Mouse (Mus musculus): ENCODE measurements around the gene Epha4. TPM values are rescaled to one million over a fixed set of nuclear protein-coding genes. Genes with fewer than 3 reads are reported as not detected.

Gene Epha4
- polyA plus RNA-seq, 1 experiment: not detected

DNA sequence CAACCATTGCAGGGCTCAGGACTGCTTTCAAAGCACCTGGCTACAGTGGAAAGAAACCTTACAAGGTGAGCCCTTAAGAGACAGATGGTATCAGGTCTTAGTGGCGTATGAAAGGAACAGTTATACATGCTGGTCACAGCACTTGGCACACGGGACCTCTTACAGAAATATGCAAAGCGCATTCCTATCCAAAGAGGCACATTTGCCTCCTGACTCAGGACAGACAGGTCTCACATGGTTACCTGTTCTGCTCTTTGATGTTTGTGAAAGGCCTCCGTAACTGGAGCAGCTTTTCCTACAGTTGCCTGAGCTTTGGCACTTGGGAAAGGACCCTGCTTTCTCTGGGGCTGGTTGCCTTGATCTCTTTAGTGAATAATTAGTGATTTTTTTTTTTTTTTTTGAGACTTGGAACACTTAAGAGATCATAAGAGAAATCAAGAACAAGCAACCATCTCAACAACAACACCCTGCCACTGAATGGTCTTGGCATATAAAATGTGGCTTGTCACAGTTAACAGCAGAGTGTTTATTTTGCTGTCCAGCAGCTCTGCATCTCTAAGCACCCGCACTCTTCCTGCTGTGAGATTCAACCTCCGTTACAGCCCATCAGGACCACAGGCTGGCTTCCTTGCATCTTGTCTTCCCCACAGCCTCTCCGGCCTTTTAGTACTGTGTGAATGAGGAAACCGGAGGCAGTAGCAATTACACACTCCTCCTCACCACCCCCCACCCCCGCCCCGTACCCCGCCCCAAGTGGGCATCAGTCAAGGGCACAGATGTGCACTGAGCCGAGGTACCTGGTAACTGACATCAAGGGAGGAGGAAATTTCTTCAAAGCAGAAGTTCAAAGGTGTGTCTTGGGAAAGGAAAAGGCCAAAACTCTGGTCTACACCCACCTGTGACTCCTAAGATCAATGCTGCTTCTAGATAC, 41.2 kb downstream of the Epha4 start:
- Histone ChIP-seq H3K4me1 (ENCODE audit: control insufficient read depth, insufficient read depth, low read length) (peaks cover 3% of the 10 kb centered on the region; the same call in 1 of the 2 replicates), H3K27ac (ENCODE audit: insufficient read depth, low read depth, low read length) (no peak overlapping the region), H3K4me3 (ENCODE audit: insufficient read depth, low read depth, low read length) (no peak overlapping the region)
- no peak for TF ChIP-seq POLR2A (IDR thresholded peaks at IDR 0.05; ENCODE audit: insufficient read depth, low read depth, low read length)
- TF ChIP-seq CTCF (IDR thresholded peaks at IDR 0.05; ENCODE audit: insufficient read depth, low read depth, low read length): no peak
- 59% methylated on average over 12 of the region's 12 CpGs for WGBS

DNA sequence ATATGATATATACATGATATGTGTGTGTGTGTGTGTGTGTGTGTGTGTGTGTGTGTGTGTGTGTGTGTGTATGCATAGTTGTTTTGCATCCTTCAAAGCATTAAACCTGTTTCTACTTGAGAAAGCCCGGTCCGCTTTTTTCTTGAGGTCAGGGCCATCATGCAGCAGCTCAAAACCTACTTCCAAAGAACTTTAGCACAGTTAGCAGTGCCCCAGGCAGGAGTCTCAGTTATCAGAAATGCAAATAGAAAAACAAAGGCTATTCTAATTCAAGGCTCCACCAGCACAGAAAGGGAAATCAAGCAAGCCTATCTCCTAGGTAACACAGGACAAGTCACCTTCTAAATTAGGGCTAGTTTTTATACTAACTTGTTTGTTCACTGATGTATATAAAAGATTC, 42.3 kb downstream of the Epha4 start:
- no peak overlapping the region for H3K27ac ChIP-seq (ENCODE audit: insufficient read depth, low read depth, low read length)
- no peak overlapping the region for H3K4me3 ChIP-seq (ENCODE audit: insufficient read depth, low read depth, low read length)
- TF ChIP-seq POLR2A (IDR thresholded peaks at IDR 0.05; ENCODE audit: insufficient read depth, low read depth, low read length): no peak
- TF ChIP-seq CTCF (IDR thresholded peaks at IDR 0.05; ENCODE audit: insufficient read depth, low read depth, low read length): no peak
- H3K4me1 ChIP-seq (ENCODE audit: control insufficient read depth, insufficient read depth, low read length): peaks cover 3% of the 10 kb centered on the region; the same call in 1 of the 2 replicates
- WGBS: 80% methylated on average over 2 of the region's 2 CpGs

DNA sequence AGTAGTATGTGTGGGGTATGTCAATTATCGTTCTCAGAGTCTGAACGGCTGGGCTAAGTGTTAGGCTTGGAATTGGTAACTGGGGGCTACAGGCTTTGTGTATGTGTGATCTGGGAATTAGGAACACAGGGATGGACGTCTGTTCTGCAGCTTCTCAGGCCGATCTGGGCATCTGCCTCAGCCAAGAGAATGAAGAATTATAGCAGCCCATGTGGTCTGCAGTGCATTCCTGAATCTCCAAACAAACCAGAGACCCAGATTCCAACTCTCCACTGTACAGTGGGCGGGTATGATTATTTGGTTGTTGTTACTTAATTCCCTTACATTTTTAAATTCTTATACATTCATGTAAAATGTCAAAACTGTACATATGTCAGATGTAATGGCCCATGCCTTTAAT, 43.4 kb downstream of the Epha4 start:
- H3K4me3 ChIP-seq (ENCODE audit: insufficient read depth, low read depth, low read length): no peak overlapping the region
- H3K4me1 ChIP-seq (ENCODE audit: control insufficient read depth, insufficient read depth, low read length): peaks cover 3% of the 10 kb centered on the region; the same call in 1 of the 2 replicates
- H3K27ac ChIP-seq (ENCODE audit: insufficient read depth, low read depth, low read length): no peak overlapping the region
- TF ChIP-seq CTCF (IDR thresholded peaks at IDR 0.05; ENCODE audit: insufficient read depth, low read depth, low read length): no peak
- WGBS: 77% methylated on average over 5 of the region's 5 CpGs

DNA sequence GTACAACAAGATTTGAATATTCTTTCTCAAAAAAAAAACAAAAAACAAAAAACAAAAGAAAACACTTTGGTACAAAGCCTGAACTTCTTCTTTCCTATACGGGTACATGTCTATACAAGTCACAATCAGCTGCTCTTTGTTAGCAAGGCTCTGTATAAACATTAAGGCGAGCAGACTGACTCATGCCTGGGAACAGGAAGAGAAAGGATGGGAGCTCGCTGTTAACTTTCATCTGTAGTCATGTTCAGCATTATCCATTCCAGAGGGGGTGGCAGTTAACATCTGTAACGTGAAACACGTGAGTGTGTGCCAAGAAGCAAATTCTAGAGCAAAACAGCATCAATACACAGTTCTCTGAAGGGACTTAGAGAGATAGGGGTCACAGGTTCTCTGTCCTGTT, 43.9 kb downstream of the Epha4 start:
- WGBS: 41% methylated on average over 5 of the region's 5 CpGs
- TF ChIP-seq POLR2A (IDR thresholded peaks at IDR 0.05; ENCODE audit: insufficient read depth, low read depth, low read length) (no peak), CTCF (IDR thresholded peaks at IDR 0.05; ENCODE audit: insufficient read depth, low read depth, low read length) (no peak)
- H3K4me3 ChIP-seq (ENCODE audit: insufficient read depth, low read depth, low read length): no peak overlapping the region
- H3K4me1 ChIP-seq (ENCODE audit: control insufficient read depth, insufficient read depth, low read length): peaks cover 3% of the 10 kb centered on the region; the same call in 1 of the 2 replicates
- no peak overlapping the region for H3K27ac ChIP-seq (ENCODE audit: insufficient read depth, low read depth, low read length)

DNA sequence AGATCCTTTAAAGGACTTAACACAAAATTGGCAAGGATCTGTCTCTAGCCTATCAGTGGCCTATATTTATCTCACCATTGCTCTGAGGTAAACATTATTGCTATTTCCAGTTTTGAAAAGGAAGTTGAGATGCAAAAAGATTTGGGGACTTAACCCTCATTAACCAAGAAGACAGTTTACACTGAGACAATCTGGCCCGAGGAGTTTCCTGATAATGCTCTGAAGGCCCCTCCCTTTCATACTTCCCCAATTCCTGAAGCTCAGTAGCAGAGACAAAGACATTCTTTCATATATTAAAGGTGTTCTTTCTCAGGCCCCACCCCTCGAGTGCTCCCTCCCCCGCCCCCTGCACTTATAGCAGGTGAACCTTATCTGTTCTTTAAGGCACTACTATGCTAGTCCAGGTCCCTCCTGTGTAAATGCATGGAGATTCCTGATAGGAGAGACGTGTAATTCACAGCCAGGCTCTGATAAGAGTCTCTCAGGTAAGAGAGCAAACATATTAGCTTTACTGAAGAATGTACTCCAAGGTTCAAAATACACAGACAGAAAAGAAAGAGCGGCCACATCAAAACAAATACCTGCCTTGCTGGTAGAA, 46.1 kb downstream of the Epha4 start:
- Histone ChIP-seq H3K4me3 (ENCODE audit: insufficient read depth, low read depth, low read length) (no peak overlapping the region), H3K4me1 (ENCODE audit: control insufficient read depth, insufficient read depth, low read length) (peaks cover 3% of the 10 kb centered on the region; the same call in 1 of the 2 replicates), H3K27ac (ENCODE audit: insufficient read depth, low read depth, low read length) (no peak overlapping the region)
- WGBS: 85% methylated on average over 5 of the region's 5 CpGs
- TF ChIP-seq POLR2A (IDR thresholded peaks at IDR 0.05; ENCODE audit: insufficient read depth, low read depth, low read length) (no peak), CTCF (IDR thresholded peaks at IDR 0.05; ENCODE audit: insufficient read depth, low read depth, low read length) (no peak)

DNA sequence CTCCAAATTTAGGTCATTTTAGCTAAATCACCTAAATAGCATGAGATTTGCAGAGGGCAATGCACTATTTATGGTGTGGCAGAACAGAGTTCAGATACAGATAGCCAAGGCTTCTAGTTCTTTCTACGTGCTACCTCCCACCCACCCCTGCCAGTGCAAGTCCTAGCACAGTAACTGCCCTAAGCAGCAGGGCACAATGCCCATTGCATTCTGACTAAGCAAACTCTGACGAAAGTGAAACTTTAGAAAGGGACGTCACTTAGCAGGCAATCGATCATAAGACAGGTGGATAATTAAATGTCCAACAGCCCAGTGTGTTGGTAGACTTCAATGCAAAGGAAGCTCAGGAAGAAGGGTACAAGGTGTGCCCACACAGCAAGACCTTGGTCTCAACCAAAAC, 49.4 kb downstream of the Epha4 start:
- 71% methylated on average over 4 of the region's 4 CpGs for WGBS
- Histone ChIP-seq H3K4me3 (ENCODE audit: insufficient read depth, low read depth, low read length) (no peak overlapping the region), H3K4me1 (ENCODE audit: control insufficient read depth, insufficient read depth, low read length) (peaks cover 3% of the 10 kb centered on the region), H3K27ac (ENCODE audit: insufficient read depth, low read depth, low read length) (no peak overlapping the region)
- TF ChIP-seq POLR2A (IDR thresholded peaks at IDR 0.05; ENCODE audit: insufficient read depth, low read depth, low read length) (no peak), CTCF (IDR thresholded peaks at IDR 0.05; ENCODE audit: insufficient read depth, low read depth, low read length) (no peak)

DNA sequence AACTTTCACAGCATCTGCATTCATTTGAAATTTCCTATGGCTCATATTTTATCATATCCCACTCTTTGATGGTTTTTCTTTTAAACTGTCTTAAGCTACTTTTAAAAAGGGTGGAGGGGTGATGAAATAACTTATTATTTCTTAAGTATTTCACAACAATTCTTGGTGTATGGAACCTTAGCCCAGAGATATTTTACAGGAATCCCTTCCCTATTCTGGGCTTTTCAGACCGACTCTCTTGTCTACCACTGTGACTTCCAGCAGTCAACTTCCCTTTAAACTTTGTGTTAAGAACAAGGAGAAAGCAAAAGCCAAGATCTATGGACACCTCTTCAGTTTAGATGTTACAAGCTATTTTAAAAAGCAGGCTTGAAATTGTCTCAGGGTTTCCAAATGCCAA, 50.8 kb downstream of the Epha4 start:
- TF ChIP-seq CTCF (IDR thresholded peaks at IDR 0.05; ENCODE audit: insufficient read depth, low read depth, low read length) (no peak), POLR2A (IDR thresholded peaks at IDR 0.05; ENCODE audit: insufficient read depth, low read depth, low read length) (no peak)
- WGBS: 78% methylated on average over 1 of the region's 1 CpGs
- H3K4me1 ChIP-seq (ENCODE audit: control insufficient read depth, insufficient read depth, low read length): no peaks in the 10 kb centered on the region; the same call in 1 of the 2 replicates

DNA sequence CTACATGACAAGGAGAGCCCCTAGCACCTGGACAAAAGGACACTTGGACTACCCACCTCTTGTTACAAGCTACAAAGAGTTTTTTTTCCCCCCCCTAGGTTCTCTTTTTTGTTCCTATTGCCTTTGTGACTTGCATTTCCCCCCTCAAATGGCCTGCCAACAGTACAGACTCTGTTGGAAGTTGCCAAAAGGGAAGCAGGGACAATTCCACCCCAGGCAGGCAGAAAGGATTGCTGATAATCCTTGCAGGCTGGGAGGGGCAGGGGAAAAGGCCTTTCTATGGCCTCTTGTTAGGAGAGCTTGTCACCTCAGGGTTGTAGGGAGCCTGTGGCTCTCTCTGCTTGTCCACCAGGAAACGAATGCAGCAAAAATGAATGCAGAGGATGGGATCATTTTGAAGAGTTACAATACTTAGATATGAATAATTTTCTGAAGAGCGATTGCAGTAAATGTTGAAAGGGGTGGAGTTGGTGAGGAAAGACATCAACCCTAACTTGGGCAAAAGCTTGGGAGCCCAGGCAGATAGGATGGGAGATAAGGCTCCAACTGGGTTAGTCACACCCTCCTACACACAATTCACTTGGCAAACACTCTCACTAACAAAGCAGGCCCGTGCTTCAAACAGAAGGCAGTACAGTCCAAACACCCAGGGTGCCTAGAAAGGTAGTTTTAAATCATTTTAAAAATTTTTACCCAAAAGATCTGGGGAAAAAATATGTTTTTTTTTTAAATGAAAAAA, 52.8 kb downstream of the Epha4 start:
- no peak for TF ChIP-seq POLR2A (IDR thresholded peaks at IDR 0.05; ENCODE audit: insufficient read depth, low read depth, low read length)
- no peak for TF ChIP-seq CTCF (IDR thresholded peaks at IDR 0.05; ENCODE audit: insufficient read depth, low read depth, low read length)
- Histone ChIP-seq H3K4me1 (ENCODE audit: control insufficient read depth, insufficient read depth, low read length) (no peaks in the 10 kb centered on the region; the same call in 1 of the 2 replicates), H3K27ac (ENCODE audit: insufficient read depth, low read depth, low read length) (no peak overlapping the region), H3K4me3 (ENCODE audit: insufficient read depth, low read depth, low read length) (no peak overlapping the region)
- WGBS: 52% methylated on average over 3 of the region's 3 CpGs

More for the DNA sequence above, 50.8 kb downstream of the Epha4 start:
- H3K27ac ChIP-seq (ENCODE audit: insufficient read depth, low read depth, low read length): no peak overlapping the region
- H3K4me3 ChIP-seq (ENCODE audit: insufficient read depth, low read depth, low read length): no peak overlapping the region
